Mouse (Mus musculus) heart, embryonic 12.5 days (tissue): Measurements from ENCODE around the gene Higd2a. TPM values are rescaled to one million over a fixed set of nuclear protein-coding genes. Genes with fewer than 3 reads are reported as not detected.

ENCODE experiments used
- ATAC-seq: fragments of 200-750 bp; cut with Nextera tagmentation; 2 replicates; pipeline ENCODE4 v1.8.0; 2017; ENCODE audit warnings: moderate TSS enrichment, moderate library complexity; ENCODE audit not compliant: insufficient number of reproducible peaks, low FRiP score
- H3K27ac ChIP-seq: fragments of 300-500 bp; sonication (generic); 2 replicates; pipeline ENCODE4 v1.5.1; 2016; ENCODE audit warnings: mild to moderate bottlenecking, moderate library complexity; ENCODE audit not compliant: poor library complexity, severe bottlenecking
- H3K27me3 ChIP-seq: fragments of 300-500 bp; sonication (generic); replicated peaks from 2 replicates; pipeline ENCODE4 v1.6.1; 2016; ENCODE audit warnings: mild to moderate bottlenecking, moderate library complexity
- H3K36me3 ChIP-seq: fragments of 300-500 bp; sonication (generic); 2 replicates; pipeline ENCODE4 v1.6.1; 2016; ENCODE audit warnings: mild to moderate bottlenecking, moderate library complexity
- H3K4me1 ChIP-seq: fragments of 300-500 bp; sonication (generic); replicated peaks from 2 replicates; pipeline ENCODE4 v1.6.1; 2016; ENCODE audit warnings: mild to moderate bottlenecking
- H3K4me2 ChIP-seq: fragments of 300-500 bp; sonication (generic); 2 replicates; pipeline ENCODE4 v1.6.1; 2016; ENCODE audit warnings: mild to moderate bottlenecking, moderate library complexity
- H3K4me3 ChIP-seq: fragments of 300-500 bp; sonication (generic); 2 replicates; pipeline ENCODE4 v1.5.1; 2016; ENCODE audit warnings: mild to moderate bottlenecking
- H3K9ac ChIP-seq: fragments of 300-500 bp; sonication (generic); 2 replicates; pipeline ENCODE4 v1.6.1; 2016; ENCODE audit warnings: mild to moderate bottlenecking, moderate library complexity
- H3K9me3 ChIP-seq: fragments of 300-500 bp; sonication (generic); replicated peaks from 2 replicates; pipeline ENCODE4 v1.6.1; 2016; ENCODE audit warnings: mild to moderate bottlenecking, moderate library complexity
- WGBS: fragments of 180-500 bp; shearing (Covaris S2); methylation state at CpG from one replicate; pipeline ENCODE4 v1.1.7; 2016; 5-methylcytosine and 5-hydroxymethylcytosine counted together
- polyA plus RNA-seq: library from polyadenylated mRNA; unstranded; fragments of >200 nt; fragmentation: Nextera tagmentation; extraction: Ambion mirVana; gene quantifications from 2 replicates; pipeline ENCODE4 v1.2.1, GENCODE M21; 2016

Higd2a gene
- polyA plus RNA-seq, 1 experiment from 2014 or later, result 242 TPM

DNA sequence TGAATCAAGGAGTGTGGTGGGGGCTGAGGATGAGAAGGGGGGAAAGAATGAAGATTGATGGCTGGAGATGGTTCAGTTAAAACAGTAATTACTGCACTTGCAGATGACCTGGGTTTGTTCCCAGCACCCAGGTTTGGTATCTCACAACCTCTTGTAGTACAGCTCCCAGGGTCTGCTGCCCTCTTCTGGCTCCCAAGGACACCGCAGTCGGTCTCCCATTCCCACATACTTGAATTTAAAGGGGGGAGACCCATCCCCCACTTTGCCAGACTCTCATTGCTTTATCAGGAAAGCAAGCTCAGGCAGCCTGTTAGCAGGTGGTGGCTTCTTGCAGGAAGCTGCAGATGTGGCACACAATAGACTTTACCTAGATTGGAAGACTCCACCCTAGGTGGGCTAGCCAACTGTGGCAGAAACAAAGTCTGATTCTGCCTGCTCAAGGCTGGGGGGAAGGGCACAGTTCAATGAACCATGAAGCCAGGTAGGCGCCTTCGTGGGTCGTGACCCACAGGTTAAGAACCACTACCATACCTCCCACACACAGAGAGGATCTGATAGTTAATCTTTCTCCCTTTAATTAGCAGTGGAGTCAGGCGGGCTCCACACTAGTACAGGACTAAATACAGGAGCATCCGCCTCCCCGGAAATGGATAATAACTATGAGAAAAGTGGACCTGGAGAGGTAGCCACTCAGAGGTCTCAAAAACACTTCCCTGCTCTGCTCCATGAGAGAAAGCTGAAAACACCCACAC, 24.2 kb upstream of the Higd2a start:
- Histone ChIP-seq H3K9me3 (no peaks in the 10 kb centered on the region), H3K9ac (peak overlapping the region; percentile 99), H3K36me3 (peaks cover 15% of the 10 kb centered on the region), H3K27me3 (no peaks in the 10 kb centered on the region), H3K4me3 (peak overlapping the region; percentile 100), H3K27ac (peak overlapping the region; percentile 49), H3K4me1 (peaks cover 13% of the 10 kb centered on the region), H3K4me2 (peak overlapping the region; percentile 86)
- 0 out of 2 replicates have a peak, but pooled peaks have one; percentile 46 for ATAC-seq
- WGBS, result 45% methylated on average over 8 of the region's 8 CpGs

DNA sequence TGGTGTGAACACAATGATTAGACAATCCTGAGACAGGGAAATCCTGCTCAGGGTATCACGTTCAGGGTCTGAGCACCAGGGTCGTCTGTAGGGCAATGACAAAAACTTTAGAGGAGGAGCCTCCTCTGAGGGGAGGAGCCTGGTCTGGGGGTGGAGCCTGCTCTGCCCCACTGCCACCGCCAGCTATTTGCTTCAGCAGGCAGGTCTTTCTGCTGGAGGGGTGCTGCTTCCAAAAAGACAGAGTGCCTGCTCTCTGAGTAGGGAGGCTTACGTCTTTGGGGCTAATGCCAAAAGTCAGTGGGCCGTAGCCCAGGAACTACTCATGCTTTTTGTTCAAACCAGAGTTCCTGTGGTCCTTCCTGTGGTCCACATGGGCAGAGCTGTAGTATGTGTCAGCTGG, 21.6 kb upstream of the Higd2a start:
- H3K9ac ChIP-seq, result no peak overlapping the region
- peaks cover 19% of the 10 kb centered on the region for H3K4me1 ChIP-seq
- no peak overlapping the region for H3K4me3 ChIP-seq
- H3K9me3 ChIP-seq, result no peaks in the 10 kb centered on the region
- no peak overlapping the region for H3K27ac ChIP-seq
- H3K4me2 ChIP-seq, result no peak overlapping the region
- H3K27me3 ChIP-seq, result no peaks in the 10 kb centered on the region
- no peaks in the 10 kb centered on the region for H3K36me3 ChIP-seq
- WGBS, result 51% methylated on average over 5 of the region's 5 CpGs
- ATAC-seq, result no peak

DNA sequence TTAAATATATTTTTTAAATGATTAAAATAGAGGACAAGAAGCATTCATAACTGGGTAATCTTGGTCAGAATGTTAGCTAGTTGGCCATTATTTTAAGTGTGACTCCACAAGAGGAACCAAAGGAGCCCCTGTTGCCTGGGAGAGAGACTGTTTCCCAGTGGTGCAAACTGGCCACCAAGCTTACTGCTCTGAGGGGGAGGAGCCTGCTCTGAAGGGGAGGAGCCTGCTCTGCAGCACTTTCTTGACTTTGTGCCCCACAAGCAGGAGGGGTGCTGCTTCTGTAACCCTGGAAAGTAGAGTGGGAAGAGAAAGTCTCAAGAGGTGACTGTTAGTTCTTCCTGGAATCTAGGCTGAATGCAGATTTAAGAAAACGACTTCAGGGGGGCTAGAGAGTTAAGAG, 20.7 kb upstream of the Higd2a start:
- 39% methylated on average over 1 of the region's 1 CpGs for WGBS
- H3K9me3 ChIP-seq, result no peaks in the 10 kb centered on the region
- H3K36me3 ChIP-seq, result no peaks in the 10 kb centered on the region
- H3K4me2 ChIP-seq, result no peak overlapping the region
- no peak for ATAC-seq
- H3K4me1 ChIP-seq, result peaks cover 14% of the 10 kb centered on the region
- no peaks in the 10 kb centered on the region for H3K27me3 ChIP-seq
- no peak overlapping the region for H3K9ac ChIP-seq
- H3K4me3 ChIP-seq, result no peak overlapping the region
- H3K27ac ChIP-seq, result no peak overlapping the region

DNA sequence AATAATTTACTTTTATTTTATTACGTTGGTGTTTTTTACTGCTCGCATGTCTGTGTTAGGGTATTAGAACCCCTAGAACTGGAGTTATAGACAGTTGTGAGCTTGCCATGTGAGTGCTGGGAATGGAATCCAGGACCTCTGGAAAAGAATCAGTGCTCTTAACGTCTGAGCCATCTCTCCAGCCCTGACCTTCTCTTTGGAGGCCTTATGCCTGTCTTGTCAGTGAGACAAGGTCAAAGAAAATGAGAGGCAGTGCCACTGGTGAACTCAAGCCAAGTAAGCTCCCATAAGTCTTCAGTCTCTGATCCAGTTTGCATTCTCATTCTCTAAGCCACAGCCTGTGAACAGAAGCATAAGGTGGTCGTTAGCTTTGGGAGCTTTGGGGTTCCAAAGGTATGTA, 19.3 kb upstream of the Higd2a start:
- Histone ChIP-seq H3K4me3 (no peak overlapping the region), H3K4me1 (peaks cover 15% of the 10 kb centered on the region), H3K27me3 (no peaks in the 10 kb centered on the region), H3K9me3 (no peaks in the 10 kb centered on the region), H3K36me3 (no peaks in the 10 kb centered on the region), H3K27ac (no peak overlapping the region), H3K9ac (no peak overlapping the region), H3K4me2 (no peak overlapping the region)
- ATAC-seq, result no peak
- WGBS, result 71% methylated on average over 4 of the region's 4 CpGs

DNA sequence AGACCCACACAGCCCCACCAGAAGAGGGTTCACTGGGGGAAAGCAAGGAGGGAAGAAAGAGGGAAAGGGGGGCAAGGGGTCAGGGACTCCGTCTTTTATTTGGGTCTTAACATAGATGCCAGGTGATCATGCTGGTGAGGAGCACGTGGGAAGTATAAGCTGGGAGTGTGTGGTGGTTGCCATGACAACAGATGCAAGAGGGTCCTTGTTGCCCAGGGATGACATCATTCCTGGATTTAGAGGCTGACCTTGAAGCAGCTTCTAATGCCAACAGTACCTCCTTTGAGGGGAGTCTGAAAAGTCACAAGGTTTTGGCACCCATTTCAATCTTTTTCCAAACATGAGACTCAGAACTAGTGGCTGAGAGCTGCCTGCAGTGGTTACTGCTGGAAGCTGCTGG, 18.4 kb upstream of the Higd2a start:
- Histone ChIP-seq H3K36me3 (peaks cover 5% of the 10 kb centered on the region; the same call in 1 of the 2 replicates), H3K9me3 (no peaks in the 10 kb centered on the region), H3K4me1 (peaks cover 21% of the 10 kb centered on the region), H3K9ac (no peak overlapping the region), H3K4me3 (no peak overlapping the region), H3K4me2 (no peak overlapping the region), H3K27me3 (no peaks in the 10 kb centered on the region), H3K27ac (no peak overlapping the region)
- WGBS, result 43% methylated on average over 2 of the region's 2 CpGs
- no peak for ATAC-seq

DNA sequence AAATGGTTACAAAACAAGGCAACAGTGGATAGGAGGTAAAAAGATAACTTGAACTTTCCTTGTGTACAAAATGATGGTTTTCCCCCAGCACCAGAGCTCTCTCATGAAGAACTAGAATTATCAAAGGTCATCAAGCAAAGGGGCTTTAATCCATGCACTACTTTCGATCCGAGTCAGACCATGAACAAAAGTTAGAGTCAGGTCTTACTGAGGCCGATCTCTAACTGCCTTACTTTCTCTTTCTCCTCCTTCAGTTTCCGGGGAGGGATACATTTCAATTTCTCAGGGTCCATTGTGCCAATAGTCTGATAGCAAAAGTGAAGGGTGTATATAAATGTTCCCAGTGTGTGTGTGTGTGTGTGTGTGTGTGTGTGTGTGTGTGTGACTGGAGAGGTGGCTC, 17.4 kb upstream of the Higd2a start:
- no peak overlapping the region for H3K9ac ChIP-seq
- no peak overlapping the region for H3K27ac ChIP-seq
- no peak overlapping the region for H3K4me3 ChIP-seq
- 68% methylated on average over 4 of the region's 4 CpGs for WGBS
- no peak overlapping the region for H3K4me2 ChIP-seq
- no peaks in the 10 kb centered on the region for H3K27me3 ChIP-seq
- no peak for ATAC-seq
- H3K36me3 ChIP-seq, result peaks cover 15% of the 10 kb centered on the region
- H3K9me3 ChIP-seq, result no peaks in the 10 kb centered on the region
- H3K4me1 ChIP-seq, result peaks cover 21% of the 10 kb centered on the region

DNA sequence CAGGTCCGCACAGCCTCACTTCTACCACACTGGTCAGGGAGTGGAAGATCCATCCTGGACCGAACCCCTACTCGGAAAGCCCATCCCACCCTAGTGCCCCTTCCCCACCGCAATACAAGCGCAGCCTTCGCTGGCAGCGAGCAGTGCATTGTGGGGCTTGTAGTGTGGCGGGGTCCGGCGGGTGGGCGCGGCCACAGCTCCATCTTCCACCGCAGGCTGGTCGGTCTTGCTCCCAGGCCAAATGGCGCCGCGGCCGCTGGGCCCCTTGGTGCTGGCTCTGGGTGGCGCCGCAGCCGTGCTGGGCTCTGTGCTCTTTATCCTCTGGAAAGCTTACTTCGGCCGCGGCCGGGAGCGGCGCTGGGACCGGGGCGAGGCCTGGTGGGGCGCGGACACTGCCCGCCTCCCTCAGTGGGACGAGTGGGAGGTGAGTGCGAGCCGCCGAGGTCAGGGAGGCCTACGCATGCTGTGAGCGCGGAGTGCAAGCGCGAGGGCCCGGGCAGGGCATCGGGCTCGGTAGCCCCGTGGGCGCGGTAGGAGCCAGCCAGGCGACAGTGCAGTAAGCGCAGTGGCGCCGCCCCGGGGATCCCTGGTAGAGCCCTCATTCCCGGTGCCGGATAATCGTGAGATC, 15.0 kb upstream of the Higd2a start, which contains the start of gene Arl10:
Gene Arl10, plus strand, starts transcription at position 162 of the 628 bp plus-strand sequence.
- ATAC-seq, result peak; percentile 89
- Histone ChIP-seq H3K36me3 (peaks cover 38% of the 10 kb centered on the region), H3K4me2 (peak within 1 kb of the TSS; percentile 91), H3K9ac (peak within 1 kb of the TSS; percentile 89), H3K27me3 (no peaks in the 10 kb centered on the region), H3K4me1 (peaks cover 28% of the 10 kb centered on the region), H3K9me3 (no peaks in the 10 kb centered on the region), H3K4me3 (peak within 1 kb of the TSS; percentile 72), H3K27ac (peak within 1 kb of the TSS; percentile 58)
- under 1% methylated on average over 55 of the region's 55 CpGs for WGBS

DNA sequence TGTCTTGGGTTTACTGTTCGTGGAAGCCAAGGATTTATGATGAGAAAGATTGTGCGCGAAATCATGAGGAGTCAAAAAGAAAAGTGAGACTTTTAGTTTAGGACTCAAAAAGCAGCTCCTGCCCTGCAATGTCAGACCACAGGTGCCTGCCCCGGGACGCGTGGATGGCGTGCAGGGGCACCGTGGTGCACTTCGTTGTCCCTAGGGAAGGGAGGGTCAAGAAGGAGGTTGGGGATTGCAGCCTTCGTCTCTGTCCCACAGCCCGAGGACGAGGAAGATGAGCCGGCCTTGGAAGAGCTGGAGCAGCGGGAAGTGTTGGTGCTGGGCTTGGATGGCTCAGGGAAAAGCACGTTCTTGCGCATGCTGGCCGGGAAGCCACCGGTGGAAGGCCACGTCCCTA, 14.5 kb upstream of the Higd2a start:
- no peak for ATAC-seq
- H3K9ac ChIP-seq, result peak overlapping the region; percentile 89
- 2% methylated on average over 19 of the region's 19 CpGs for WGBS

DNA sequence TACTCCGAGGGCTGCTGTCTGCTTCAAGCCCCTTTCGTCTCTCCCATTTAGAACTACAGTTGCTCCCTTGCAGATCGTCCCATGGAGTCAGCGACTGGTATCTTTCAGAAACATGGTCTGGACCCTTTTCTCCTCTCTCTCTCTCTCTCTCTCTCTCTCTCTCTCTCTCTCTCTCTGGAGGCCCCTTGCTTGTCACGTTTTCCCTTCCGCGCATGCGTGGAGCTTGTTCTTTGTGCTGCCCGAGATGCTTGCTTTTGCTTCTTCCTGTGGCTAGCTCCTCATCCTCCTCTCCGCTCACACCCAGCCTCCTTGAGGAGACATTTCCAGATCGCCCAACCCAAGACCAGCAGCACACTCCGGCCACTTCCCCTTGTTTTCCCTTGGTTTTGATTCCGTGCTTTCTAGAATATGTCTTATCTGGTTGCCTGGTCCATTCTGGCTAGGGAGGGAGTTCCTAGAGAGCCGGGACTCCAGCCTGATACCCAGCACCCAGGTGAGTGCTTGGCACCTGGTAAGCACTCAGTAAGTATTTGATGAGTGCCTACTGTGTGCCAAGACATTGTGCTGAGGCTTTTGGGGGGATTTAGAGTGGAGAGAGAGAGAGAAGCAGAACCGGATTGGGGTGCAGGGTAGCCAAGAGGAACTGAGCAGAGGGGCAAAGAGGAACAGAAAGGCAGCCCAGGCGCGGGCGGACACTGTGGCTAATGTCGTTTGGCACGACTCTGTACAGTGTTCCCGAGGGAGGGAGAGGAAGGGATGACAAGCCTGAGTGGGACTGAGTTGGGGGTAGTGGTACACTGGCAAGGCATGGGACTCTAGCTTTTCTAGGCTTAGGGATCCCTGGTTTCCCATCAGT, 12.1 kb upstream of the Higd2a start:
- H3K9me3 ChIP-seq, result no peaks in the 10 kb centered on the region
- peaks cover 22% of the 10 kb centered on the region for H3K4me1 ChIP-seq
- WGBS, result 76% methylated on average over 21 of the region's 21 CpGs
- no peak overlapping the region for H3K9ac ChIP-seq
- H3K4me2 ChIP-seq, result no peak overlapping the region
- peaks cover 67% of the 10 kb centered on the region for H3K36me3 ChIP-seq
- ATAC-seq, result no peak
- no peaks in the 10 kb centered on the region for H3K27me3 ChIP-seq
- no peak overlapping the region for H3K27ac ChIP-seq
- no peak overlapping the region for H3K4me3 ChIP-seq

More for the DNA sequence above, 14.5 kb upstream of the Higd2a start:
- H3K4me3 ChIP-seq, result peak overlapping the region; percentile 72
- H3K27me3 ChIP-seq, result no peaks in the 10 kb centered on the region
- peaks cover 43% of the 10 kb centered on the region for H3K36me3 ChIP-seq
- peak overlapping the region; percentile 58; the same call in 1 of the 2 replicates for H3K27ac ChIP-seq
- H3K9me3 ChIP-seq, result no peaks in the 10 kb centered on the region
- peak overlapping the region; percentile 91 for H3K4me2 ChIP-seq
- peaks cover 28% of the 10 kb centered on the region for H3K4me1 ChIP-seq

DNA sequence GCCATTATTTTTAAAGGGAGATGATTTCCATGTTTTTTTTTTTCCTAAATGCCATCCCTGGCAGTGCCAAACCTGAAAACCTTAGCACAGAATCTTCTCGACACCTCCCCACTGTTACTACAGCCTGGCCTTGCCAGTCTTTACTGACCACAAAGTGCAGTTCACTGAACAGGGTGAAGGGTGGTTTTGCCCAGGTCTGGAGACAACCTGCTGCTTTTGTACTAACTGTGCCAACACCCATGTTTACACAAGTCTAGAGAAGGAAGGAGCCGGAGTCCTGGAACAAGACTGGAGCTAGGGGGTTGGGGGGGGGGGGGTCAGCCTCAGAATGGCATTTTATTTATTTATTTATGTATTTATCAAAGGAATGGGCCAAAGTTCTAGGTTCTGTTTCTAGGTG, 8.6 kb upstream of the Higd2a start:
- no peak for ATAC-seq
- H3K9ac ChIP-seq, result no peak overlapping the region
- no peak overlapping the region for H3K27ac ChIP-seq
- H3K9me3 ChIP-seq, result no peaks in the 10 kb centered on the region
- 71% methylated on average over 2 of the region's 2 CpGs for WGBS
- H3K27me3 ChIP-seq, result no peaks in the 10 kb centered on the region
- no peak overlapping the region for H3K4me2 ChIP-seq
- no peak overlapping the region for H3K4me3 ChIP-seq
- H3K36me3 ChIP-seq, result peaks cover 99% of the 10 kb centered on the region
- peaks cover 8% of the 10 kb centered on the region; the same call in 1 of the 2 replicates for H3K4me1 ChIP-seq

DNA sequence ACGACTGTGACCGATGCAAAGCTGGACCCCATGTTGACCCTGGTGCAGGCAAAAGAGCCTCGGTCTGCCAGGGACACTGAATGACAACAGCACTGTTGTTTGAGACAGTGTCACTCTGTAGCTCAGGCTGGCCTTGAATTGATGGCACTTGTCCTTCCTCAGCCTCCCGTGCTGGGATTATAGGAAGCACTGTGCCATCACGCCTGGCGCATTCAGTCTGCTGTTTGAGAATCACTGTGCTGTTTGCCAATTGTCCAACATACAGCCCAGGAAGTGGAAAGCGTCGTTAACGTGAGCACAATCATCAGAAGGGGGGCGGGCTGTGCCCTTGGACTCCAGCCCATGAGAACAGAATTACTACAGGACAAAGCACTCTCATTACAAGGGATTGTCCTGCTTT, 7.9 kb upstream of the Higd2a start:
- peaks cover 7% of the 10 kb centered on the region; the same call in 1 of the 2 replicates for H3K4me1 ChIP-seq
- no peaks in the 10 kb centered on the region for H3K9me3 ChIP-seq
- H3K4me2 ChIP-seq, result no peak overlapping the region
- H3K4me3 ChIP-seq, result no peak overlapping the region
- H3K27me3 ChIP-seq, result no peaks in the 10 kb centered on the region
- WGBS, result 79% methylated on average over 10 of the region's 10 CpGs
- no peak overlapping the region for H3K27ac ChIP-seq
- ATAC-seq, result no peak
- no peak overlapping the region for H3K9ac ChIP-seq
- H3K36me3 ChIP-seq, result peaks cover 96% of the 10 kb centered on the region
